Mouse (Mus musculus): Measurements from ENCODE around the gene Sphk2. TPM values are rescaled to one million over a fixed set of nuclear protein-coding genes. Genes with fewer than 3 reads are reported as not detected.

Sphk2 gene
- total and polyA plus RNA-seq, 2 experiments from 2014 or later = 11.1 to 19.5 TPM

DNA sequence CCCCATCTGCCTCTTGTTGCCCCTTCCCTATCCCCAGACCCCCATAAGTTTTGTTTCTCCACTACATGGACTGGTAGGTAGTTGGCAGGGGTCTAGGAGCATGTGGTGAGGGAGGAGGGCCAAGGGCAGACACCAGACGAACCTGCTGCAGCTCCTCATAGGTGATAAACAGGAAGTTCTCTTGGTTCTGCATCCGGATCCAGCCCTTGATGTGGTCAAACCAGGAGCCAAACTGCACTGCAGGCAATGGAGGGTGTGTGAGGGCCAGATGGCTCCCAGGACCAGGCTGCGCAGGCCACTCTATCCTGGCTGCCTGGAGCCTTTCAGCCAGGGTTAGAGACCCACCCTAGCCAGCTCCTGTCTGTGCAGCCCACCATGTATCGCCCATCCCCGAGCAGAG lies 15.7 kb upstream of the Sphk2 start:
- Histone ChIP-seq H3K27ac (ENCODE audit: low read depth) (no peak overlapping the region), H3K4me3 (ENCODE audit: low read depth, low read length) (no peak overlapping the region), H3K9ac (replicated peaks; ENCODE audit: low read depth, low read length) (no peak overlapping the region), H3K4me1 (ENCODE audit: control insufficient read depth, insufficient read depth) (no peaks in the 10 kb centered on the region), H3K4me2 (ENCODE audit: low read depth, low read length) (no peak overlapping the region), H3K27me3 (ENCODE audit: control insufficient read depth, insufficient read depth, low read length) (no peaks in the 10 kb centered on the region), H3K36me3 (replicated peaks; ENCODE audit: control insufficient read depth, insufficient read depth, low read length) (no peaks in the 10 kb centered on the region), H3K9me3 (replicated peaks; ENCODE audit: control insufficient read depth, low read length) (no peaks in the 10 kb centered on the region)
- ATAC-seq (ENCODE audit: insufficient read depth, low read depth) (no peak), DNase-seq (ENCODE audit: low spot score) (no peak)
- WGBS = 64% methylated on average over 5 of the region's 5 CpGs
- TF ChIP-seq EP300 (IDR thresholded peaks at IDR 0.05; ENCODE audit: low read depth) (no peak), CTCF (IDR thresholded peaks at IDR 0.05; ENCODE audit: low read depth) (no peak)

DNA sequence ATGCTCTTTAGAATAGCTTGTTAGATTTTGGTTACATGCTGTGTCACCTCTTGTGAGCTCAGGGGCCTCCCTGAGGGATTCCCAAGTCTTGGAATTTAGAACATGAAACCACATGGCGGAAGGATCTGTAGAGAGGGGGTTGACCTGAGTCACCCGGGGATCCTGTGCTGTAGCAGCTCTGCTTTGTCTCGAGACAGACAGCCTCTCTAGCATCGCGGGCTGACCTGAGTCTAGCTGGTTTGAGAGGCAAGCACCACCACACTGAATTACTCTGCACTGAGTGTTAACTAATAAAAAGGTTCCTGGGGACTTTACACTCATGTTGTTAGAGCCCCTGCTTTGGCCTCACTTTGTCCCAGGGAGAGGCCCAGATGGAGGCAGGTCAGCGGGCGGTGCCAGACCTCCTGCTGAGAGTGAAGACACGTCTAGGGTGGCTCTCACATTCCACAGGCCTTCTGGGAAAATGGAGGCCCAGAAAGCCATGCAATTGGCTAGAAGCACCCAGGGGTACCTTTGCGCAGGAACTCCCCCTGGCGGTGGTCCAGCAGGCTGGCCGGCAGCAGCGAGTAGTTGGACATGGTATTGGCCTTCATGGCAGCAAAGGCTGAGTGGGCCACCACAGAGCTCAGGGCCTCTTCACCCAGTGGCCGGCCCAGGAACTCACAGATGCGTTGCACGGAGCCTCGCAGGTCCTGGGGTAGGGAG lies 13.1 kb upstream of the Sphk2 start:
- TF ChIP-seq CTCF (IDR thresholded peaks at IDR 0.05; ENCODE audit: low read depth) = peak; percentile 40
- no peak for TF ChIP-seq EP300 (IDR thresholded peaks at IDR 0.05; ENCODE audit: low read depth)
- Histone ChIP-seq H3K27ac (ENCODE audit: low read depth) (no peak overlapping the region), H3K36me3 (replicated peaks; ENCODE audit: control insufficient read depth, insufficient read depth, low read length) (no peaks in the 10 kb centered on the region), H3K4me3 (ENCODE audit: low read depth, low read length) (no peak overlapping the region), H3K4me1 (ENCODE audit: control insufficient read depth, insufficient read depth) (no peaks in the 10 kb centered on the region), H3K9ac (replicated peaks; ENCODE audit: low read depth, low read length) (no peak overlapping the region), H3K4me2 (ENCODE audit: low read depth, low read length) (no peak overlapping the region), H3K9me3 (replicated peaks; ENCODE audit: control insufficient read depth, low read length) (no peaks in the 10 kb centered on the region), H3K27me3 (ENCODE audit: control insufficient read depth, insufficient read depth, low read length) (no peaks in the 10 kb centered on the region)
- ATAC-seq (ENCODE audit: insufficient read depth, low read depth) = 0 out of 2 replicates have a peak, but pooled peaks have one; percentile 37
- 19% methylated on average over 16 of the region's 16 CpGs for WGBS
- DNase-seq (ENCODE audit: low spot score) = no peak

GRCm38 (mm10) chr7:45727625-45728024 lies 9.8 kb upstream of the Sphk2 start:
- Histone ChIP-seq H3K4me2 (ENCODE audit: low read depth, low read length) (no peak overlapping the region), H3K9ac (replicated peaks; ENCODE audit: low read depth, low read length) (no peak overlapping the region), H3K4me3 (ENCODE audit: low read depth, low read length) (no peak overlapping the region), H3K27me3 (ENCODE audit: control insufficient read depth, insufficient read depth, low read length) (no peaks in the 10 kb centered on the region), H3K4me1 (ENCODE audit: control insufficient read depth, insufficient read depth) (no peaks in the 10 kb centered on the region), H3K36me3 (replicated peaks; ENCODE audit: control insufficient read depth, insufficient read depth, low read length) (peaks cover 10% of the 10 kb centered on the region; the same call in 1 of the 2 replicates), H3K9me3 (replicated peaks; ENCODE audit: control insufficient read depth, low read length) (no peaks in the 10 kb centered on the region), H3K27ac (ENCODE audit: low read depth) (no peak overlapping the region)
- DNase-seq (ENCODE audit: low spot score) (no peak), ATAC-seq (ENCODE audit: insufficient read depth, low read depth) (no peak)
- TF ChIP-seq CTCF (IDR thresholded peaks at IDR 0.05; ENCODE audit: low read depth) (no peak), EP300 (IDR thresholded peaks at IDR 0.05; ENCODE audit: low read depth) (no peak)
- 79% methylated on average over 3 of the region's 3 CpGs for WGBS

- TF ChIP-seq EP300 (IDR thresholded peaks at IDR 0.05; ENCODE audit: low read depth) (no peak), CTCF (IDR thresholded peaks at IDR 0.05; ENCODE audit: low read depth) (no peak)
- Histone ChIP-seq H3K4me3 (ENCODE audit: low read depth, low read length) (no peak overlapping the region), H3K4me2 (ENCODE audit: low read depth, low read length) (no peak overlapping the region), H3K9ac (replicated peaks; ENCODE audit: low read depth, low read length) (no peak overlapping the region), H3K4me1 (ENCODE audit: control insufficient read depth, insufficient read depth) (no peaks in the 10 kb centered on the region), H3K36me3 (replicated peaks; ENCODE audit: control insufficient read depth, insufficient read depth, low read length) (peaks cover 14% of the 10 kb centered on the region; the same call in 1 of the 2 replicates), H3K27me3 (ENCODE audit: control insufficient read depth, insufficient read depth, low read length) (no peaks in the 10 kb centered on the region), H3K9me3 (replicated peaks; ENCODE audit: control insufficient read depth, low read length) (no peaks in the 10 kb centered on the region), H3K27ac (ENCODE audit: low read depth) (no peak overlapping the region)
- no peak for DNase-seq (ENCODE audit: low spot score)
- WGBS = 84% methylated on average over 10 of the region's 10 CpGs
- ATAC-seq (ENCODE audit: insufficient read depth, low read depth) = no peak
Observed at GRCm38 (mm10) chr7:45726419-45726818, 8.6 kb upstream of the Sphk2 start.

DNA sequence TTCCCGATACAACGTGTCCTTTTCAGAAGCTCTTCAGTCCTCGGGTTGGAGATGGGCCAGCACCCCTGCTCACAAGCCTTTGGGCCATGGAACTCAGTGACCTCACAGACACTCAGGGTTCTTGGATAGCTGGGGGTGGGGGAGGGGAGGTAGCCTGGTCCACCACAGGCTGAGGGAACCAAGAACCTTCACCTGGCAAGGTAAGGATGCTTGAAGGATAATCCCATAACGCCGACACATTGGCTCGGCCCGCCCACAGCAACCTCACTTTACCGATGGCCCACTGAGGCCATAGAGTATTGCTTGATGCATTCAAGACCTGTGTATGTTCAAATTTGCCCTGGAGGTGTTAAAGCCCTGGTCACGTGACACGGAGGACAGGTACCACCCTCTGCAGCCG lies 7.9 kb upstream of the Sphk2 start, which contains the start of gene Spaca4:
Gene Spaca4, minus strand, starts transcription at position 101 of the 400 bp plus-strand sequence.
- H3K9ac ChIP-seq (replicated peaks; ENCODE audit: low read depth, low read length) = no peak within 1 kb of the TSS; the same call in 1 of the 2 replicates
- no peak for TF ChIP-seq CTCF (IDR thresholded peaks at IDR 0.05; ENCODE audit: low read depth)
- TF ChIP-seq EP300 (IDR thresholded peaks at IDR 0.05; ENCODE audit: low read depth) = no peak
- H3K36me3 ChIP-seq (replicated peaks; ENCODE audit: control insufficient read depth, insufficient read depth, low read length) = peaks cover 19% of the 10 kb centered on the region; the same call in 1 of the 2 replicates

More for the DNA sequence above, 7.9 kb upstream of the Sphk2 start, which contains the start of gene Spaca4:
- no peak within 1 kb of the TSS for H3K4me2 ChIP-seq (ENCODE audit: low read depth, low read length)
- H3K27ac ChIP-seq (ENCODE audit: low read depth) = no peak within 1 kb of the TSS
- no peaks in the 10 kb centered on the region for H3K4me1 ChIP-seq (ENCODE audit: control insufficient read depth, insufficient read depth)
- H3K9me3 ChIP-seq (replicated peaks; ENCODE audit: control insufficient read depth, low read length) = no peaks in the 10 kb centered on the region
- WGBS = 85% methylated on average over 11 of the region's 11 CpGs
- H3K27me3 ChIP-seq (ENCODE audit: control insufficient read depth, insufficient read depth, low read length) = no peaks in the 10 kb centered on the region
- ATAC-seq (ENCODE audit: insufficient read depth, low read depth) (no peak), DNase-seq (ENCODE audit: low spot score) (no peak)
- no peak within 1 kb of the TSS for H3K4me3 ChIP-seq (ENCODE audit: low read depth, low read length)
